Mouse (Mus musculus): ENCODE data around the gene Mdm2. TPM values are rescaled to one million over a fixed set of nuclear protein-coding genes. Genes with fewer than 3 reads are reported as not detected.
A peak's percentile ranks its signal among the peaks of the same experiment; 100 is the strongest.

Gene Mdm2
- polyA plus RNA-seq, 1 experiment, result 41.8 TPM

DNA sequence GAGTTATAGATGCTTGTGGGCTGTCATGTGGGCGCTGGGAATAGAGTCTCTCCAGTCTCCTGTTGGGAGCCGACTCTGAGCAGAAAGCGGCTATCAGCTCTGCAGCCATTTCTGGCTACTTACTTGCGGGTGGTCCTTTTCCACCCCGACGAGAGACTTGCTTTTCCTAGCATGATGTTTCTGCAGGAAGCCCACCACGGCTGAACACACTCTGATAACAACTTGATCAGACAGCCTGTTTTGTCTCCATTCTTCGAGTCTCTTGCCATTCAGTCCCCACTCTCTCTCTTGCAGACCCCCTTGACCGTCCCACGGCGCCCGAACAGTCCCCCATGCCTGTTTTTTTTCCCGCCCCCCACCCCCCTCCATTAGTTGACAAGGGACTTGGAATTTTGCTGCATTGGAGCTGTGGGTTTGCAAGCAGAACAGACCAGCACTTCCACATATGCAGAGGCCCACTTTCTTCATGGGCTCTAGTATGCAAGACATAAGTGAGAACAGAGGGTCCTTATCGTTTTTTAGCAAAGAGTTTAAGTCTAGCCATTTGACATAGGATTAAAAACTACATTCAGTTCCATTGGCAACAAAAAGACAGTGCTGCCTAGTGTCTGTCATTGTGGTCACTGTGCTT is 22.5 kb upstream of the Mdm2 start:
- peaks cover 31% of the 10 kb centered on the region for H3K4me1 ChIP-seq
- peaks cover 17% of the 10 kb centered on the region for H3K36me3 ChIP-seq (replicated peaks; ENCODE audit: low read length)
- TF ChIP-seq FLI1 (IDR thresholded peaks at IDR 0.05; ENCODE audit: low read length) (no peak), GATA1 (IDR thresholded peaks at IDR 0.05; ENCODE audit: borderline replicate concordance, low read length) (no peak)
- H3K9me3 ChIP-seq, result no peaks in the 10 kb centered on the region
- H3K27me3 ChIP-seq (replicated peaks), result peaks cover 5% of the 10 kb centered on the region
- H3K4me3 ChIP-seq (replicated peaks), result no peak overlapping the region

DNA sequence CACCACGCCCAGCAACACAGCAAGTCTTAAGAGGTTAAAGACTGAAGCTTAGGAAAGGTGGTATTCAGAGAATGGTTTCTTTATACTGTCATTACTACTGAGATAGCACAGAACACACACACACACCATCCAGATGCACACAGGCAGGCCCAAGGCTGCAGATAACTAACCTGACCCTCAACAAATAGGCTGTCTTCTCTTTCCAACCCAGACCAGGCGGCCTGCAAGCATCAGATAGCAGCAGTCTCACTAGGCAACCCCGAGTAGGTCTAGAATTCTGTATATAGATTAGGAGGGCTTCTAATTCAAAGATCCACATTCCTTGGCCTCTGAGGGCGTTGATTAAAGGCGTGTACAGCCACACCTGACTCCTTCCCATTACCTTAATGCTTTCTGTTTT is 21.6 kb upstream of the Mdm2 start:
- Histone ChIP-seq H3K4me1 (peaks cover 31% of the 10 kb centered on the region), H3K36me3 (replicated peaks; ENCODE audit: low read length) (peaks cover 12% of the 10 kb centered on the region), H3K27me3 (replicated peaks) (peaks cover 5% of the 10 kb centered on the region), H3K9me3 (no peaks in the 10 kb centered on the region), H3K4me3 (replicated peaks) (no peak overlapping the region)
- no peak for TF ChIP-seq FLI1 (IDR thresholded peaks at IDR 0.05; ENCODE audit: low read length)
- no peak for TF ChIP-seq GATA1 (IDR thresholded peaks at IDR 0.05; ENCODE audit: borderline replicate concordance, low read length)

DNA sequence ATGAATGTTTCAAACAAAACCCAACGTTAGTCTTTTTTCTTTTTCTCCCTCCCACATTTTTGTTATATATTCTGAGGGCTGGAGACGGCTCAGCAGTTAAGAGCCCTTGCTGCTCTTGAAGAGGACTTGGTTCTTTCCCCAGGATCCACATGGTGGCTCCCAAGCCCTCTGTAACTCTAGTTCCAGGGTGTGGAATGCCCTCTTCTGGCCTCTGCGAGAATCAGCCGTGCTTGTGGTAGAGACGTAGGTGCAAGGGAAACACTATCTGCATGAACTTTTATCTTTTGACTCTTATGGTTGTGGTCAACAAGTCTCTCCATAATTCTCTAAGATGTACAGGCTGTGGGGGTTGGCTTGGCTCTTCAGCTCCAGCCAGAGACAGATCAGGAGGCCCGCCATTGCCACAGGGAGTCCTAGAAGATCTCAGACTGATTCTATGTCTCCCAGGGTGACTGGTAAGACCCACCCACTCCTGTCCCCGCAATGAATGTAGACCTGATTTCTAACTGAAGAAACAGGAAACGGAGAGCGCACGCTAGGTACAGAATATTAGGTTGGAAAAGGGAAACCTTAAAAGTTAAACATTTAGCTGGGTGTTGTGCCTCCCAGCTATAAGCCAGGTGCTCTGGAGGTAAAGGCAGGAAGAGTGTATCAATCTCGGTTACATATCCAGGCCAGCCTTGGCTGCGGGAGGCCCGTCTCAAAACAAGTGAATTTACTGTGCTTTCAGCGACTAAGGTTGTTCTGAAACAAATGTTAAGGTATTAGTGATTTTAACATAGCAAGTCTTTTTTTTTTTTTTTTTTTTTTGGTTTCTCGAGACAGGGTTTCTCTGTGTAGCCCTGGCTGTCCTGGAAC is 20.9 kb upstream of the Mdm2 start:
- Histone ChIP-seq H3K9me3 (no peaks in the 10 kb centered on the region), H3K36me3 (replicated peaks; ENCODE audit: low read length) (peaks cover 5% of the 10 kb centered on the region), H3K4me3 (replicated peaks) (peak overlapping the region; percentile 62), H3K27me3 (replicated peaks) (peaks cover 5% of the 10 kb centered on the region), H3K4me1 (peaks cover 31% of the 10 kb centered on the region)
- TF ChIP-seq FLI1 (IDR thresholded peaks at IDR 0.05; ENCODE audit: low read length), result no peak
- no peak for TF ChIP-seq GATA1 (IDR thresholded peaks at IDR 0.05; ENCODE audit: borderline replicate concordance, low read length)

DNA sequence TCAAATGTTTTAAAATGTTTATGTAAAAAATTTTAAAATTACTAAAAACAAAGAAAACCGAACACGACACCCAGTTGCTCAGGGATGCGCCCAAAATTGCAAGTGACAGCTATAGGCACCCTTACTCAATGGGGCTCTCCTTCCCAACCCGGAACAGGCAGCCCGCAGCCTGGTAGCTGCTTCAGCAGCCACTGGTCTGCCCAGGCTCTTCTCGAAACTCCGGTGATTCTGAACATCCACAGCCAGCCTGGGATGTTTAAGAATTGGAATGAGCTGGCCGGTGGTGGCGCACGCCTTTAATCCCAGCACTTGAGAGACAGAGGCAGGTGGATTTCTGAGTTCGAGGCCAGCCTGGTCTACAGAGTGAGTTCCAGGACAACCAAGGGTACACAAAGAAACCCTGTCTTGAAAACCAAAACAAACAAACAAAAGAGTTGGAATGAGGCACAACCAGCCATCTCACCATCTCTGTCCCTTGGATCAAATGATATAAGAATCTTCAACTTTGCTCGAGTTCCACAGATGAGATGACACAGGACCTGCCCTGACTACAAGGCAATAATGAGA is 20.2 kb upstream of the Mdm2 start:
- no peaks in the 10 kb centered on the region for H3K9me3 ChIP-seq
- TF ChIP-seq FLI1 (IDR thresholded peaks at IDR 0.05; ENCODE audit: low read length) (no peak), GATA1 (IDR thresholded peaks at IDR 0.05; ENCODE audit: borderline replicate concordance, low read length) (no peak)
- peaks cover 5% of the 10 kb centered on the region for H3K27me3 ChIP-seq (replicated peaks)
- H3K4me3 ChIP-seq (replicated peaks), result no peak overlapping the region
- H3K4me1 ChIP-seq, result peaks cover 31% of the 10 kb centered on the region
- H3K36me3 ChIP-seq (replicated peaks; ENCODE audit: low read length), result no peaks in the 10 kb centered on the region

DNA sequence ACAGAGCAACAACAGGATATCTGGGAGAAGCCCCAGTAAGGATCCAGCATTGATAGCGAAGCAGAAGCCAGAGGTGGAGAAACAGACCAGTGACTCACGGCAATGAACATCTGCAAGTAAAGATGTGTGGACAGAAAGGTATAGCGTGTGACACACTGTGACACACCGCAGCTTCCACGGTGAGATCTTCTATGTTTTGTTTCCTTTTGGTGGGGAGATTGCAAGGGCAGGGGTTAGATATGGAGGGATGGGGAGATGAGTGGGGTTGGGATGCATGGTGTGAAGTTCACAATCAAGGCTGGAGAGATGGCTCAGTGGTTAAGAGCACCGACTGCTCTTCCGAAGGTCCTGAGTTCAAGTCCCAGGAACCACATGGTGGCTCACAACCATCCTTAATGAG is 19.6 kb upstream of the Mdm2 start:
- Histone ChIP-seq H3K4me1 (peaks cover 31% of the 10 kb centered on the region), H3K27me3 (replicated peaks) (peaks cover 5% of the 10 kb centered on the region), H3K4me3 (replicated peaks) (no peak overlapping the region), H3K36me3 (replicated peaks; ENCODE audit: low read length) (no peaks in the 10 kb centered on the region), H3K9me3 (no peaks in the 10 kb centered on the region)
- TF ChIP-seq FLI1 (IDR thresholded peaks at IDR 0.05; ENCODE audit: low read length), result no peak
- TF ChIP-seq GATA1 (IDR thresholded peaks at IDR 0.05; ENCODE audit: borderline replicate concordance, low read length), result no peak

DNA sequence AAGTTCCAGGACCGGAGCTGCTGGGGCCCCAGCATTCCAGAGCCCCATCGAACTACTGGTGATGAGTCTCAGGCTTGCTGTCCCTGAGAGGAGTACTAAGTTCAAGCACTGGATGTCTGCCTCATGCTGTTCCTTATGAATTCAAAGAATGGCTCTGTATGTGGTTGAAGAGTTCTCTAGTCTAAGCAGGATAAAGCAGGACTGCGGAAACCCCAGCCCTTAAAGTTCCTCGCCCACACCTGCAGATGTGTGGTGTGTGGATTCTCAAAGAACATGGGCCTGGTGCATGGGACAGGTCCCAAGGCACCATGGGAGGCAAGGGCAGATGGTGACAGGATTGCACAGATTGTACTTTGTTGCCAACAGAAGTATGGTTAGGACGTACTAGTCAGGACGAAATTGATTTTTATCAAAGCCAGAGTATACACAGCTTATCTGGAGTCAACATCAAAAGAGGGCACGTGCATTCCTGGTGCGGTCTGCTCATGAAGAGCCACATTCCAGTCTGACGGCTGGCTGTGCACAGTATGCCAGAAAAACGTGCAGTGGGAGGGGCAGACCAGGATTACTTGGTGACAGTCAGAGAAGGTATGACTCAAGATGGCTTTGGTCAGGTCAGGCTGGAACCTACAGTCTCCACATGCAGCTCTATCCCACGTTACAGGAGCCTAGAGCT is 18.7 kb upstream of the Mdm2 start:
- no peak for TF ChIP-seq FLI1 (IDR thresholded peaks at IDR 0.05; ENCODE audit: low read length)
- TF ChIP-seq GATA1 (IDR thresholded peaks at IDR 0.05; ENCODE audit: borderline replicate concordance, low read length), result no peak

DNA sequence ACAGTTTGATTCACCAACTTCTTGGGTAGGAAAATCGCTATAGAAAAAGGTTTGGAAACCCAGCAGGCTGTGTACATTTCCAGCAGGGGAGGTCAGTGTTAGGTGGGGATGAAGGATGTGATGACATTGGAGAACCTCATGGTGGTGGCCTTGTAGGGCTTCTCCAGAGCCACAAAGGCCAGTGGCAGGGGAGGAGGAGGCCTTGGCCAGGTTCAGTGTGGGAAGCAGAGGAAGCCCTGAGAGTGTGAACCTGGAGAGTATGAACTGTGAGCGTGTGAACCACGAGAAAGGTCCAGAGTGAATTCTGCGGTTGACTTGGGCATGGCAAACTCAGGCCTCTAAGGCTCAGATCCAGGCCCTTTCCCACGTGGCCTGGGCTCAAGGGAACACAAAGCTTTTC is 18.0 kb upstream of the Mdm2 start:
- Histone ChIP-seq H3K27me3 (replicated peaks) (peaks cover 5% of the 10 kb centered on the region), H3K4me1 (peaks cover 36% of the 10 kb centered on the region), H3K4me3 (replicated peaks) (no peak overlapping the region), H3K36me3 (replicated peaks; ENCODE audit: low read length) (no peaks in the 10 kb centered on the region), H3K9me3 (no peaks in the 10 kb centered on the region)
- no peak for TF ChIP-seq GATA1 (IDR thresholded peaks at IDR 0.05; ENCODE audit: borderline replicate concordance, low read length)

More for the DNA sequence above, 18.7 kb upstream of the Mdm2 start:
- H3K27me3 ChIP-seq (replicated peaks), result peaks cover 5% of the 10 kb centered on the region
- no peaks in the 10 kb centered on the region for H3K9me3 ChIP-seq
- no peaks in the 10 kb centered on the region for H3K36me3 ChIP-seq (replicated peaks; ENCODE audit: low read length)
- no peak overlapping the region for H3K4me3 ChIP-seq (replicated peaks)
- peaks cover 33% of the 10 kb centered on the region for H3K4me1 ChIP-seq

DNA sequence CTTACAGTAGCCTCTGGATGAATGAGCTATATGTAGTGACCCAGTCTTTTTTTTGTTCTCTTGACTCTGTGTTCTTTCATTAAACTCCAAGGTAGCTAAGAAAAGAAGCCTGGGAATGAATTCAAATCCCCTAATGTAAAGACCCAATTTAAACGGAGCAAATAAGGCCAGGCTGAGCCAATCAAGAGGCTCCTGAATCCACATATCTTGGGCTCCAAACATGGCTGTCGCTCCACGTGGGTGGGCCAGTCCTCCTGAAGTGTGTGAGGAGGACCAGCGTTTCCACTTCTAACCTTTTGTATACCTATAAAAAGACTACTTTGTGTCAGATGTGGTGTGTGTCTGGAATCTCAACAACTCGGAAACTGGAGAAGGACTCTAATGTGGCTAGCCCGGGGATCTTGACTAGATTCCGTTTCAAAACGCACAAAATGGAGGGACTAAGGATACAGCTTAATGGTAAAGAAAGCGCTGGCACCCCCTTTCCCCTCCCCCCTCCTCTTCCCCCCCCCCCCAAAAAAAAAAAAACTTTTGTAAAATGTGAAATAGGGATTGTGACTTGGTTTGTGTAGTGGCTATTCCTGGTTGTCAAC is 17.1 kb upstream of the Mdm2 start:
- no peaks in the 10 kb centered on the region for H3K9me3 ChIP-seq
- H3K27me3 ChIP-seq (replicated peaks), result peaks cover 5% of the 10 kb centered on the region
- TF ChIP-seq GATA1 (IDR thresholded peaks at IDR 0.05; ENCODE audit: borderline replicate concordance, low read length), result no peak
- no peak for TF ChIP-seq FLI1 (IDR thresholded peaks at IDR 0.05; ENCODE audit: low read length)
- no peaks in the 10 kb centered on the region for H3K36me3 ChIP-seq (replicated peaks; ENCODE audit: low read length)
- H3K4me1 ChIP-seq, result peaks cover 28% of the 10 kb centered on the region
- no peak overlapping the region for H3K4me3 ChIP-seq (replicated peaks)

DNA sequence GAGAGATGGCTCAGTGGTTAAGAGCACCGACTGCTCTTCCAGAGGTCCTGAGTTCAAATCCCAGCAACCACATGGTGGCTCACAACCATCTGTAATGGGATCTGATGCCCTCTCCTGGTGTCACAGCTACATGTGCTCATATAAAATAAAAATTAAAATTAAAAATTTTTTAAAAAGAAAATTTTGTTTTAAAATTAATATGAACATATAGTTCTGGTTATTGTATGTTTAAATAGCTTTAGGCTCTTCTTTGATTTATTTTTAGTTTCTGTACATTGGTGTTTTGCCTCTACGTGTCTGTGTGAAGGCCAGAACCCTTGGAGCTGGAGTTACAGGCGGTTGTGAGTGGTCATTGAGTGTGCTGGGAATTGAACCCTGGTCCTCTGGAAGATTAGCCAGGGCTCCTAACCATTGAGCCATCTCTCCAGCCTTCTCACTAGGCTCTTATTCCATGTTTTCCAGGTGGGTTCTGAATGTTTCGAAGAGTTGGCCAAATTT is 16.4 kb upstream of the Mdm2 start:
- Histone ChIP-seq H3K36me3 (replicated peaks; ENCODE audit: low read length) (no peaks in the 10 kb centered on the region), H3K4me1 (peaks cover 25% of the 10 kb centered on the region), H3K9me3 (no peaks in the 10 kb centered on the region), H3K4me3 (replicated peaks) (no peak overlapping the region), H3K27me3 (replicated peaks) (peaks cover 5% of the 10 kb centered on the region)
- TF ChIP-seq GATA1 (IDR thresholded peaks at IDR 0.05; ENCODE audit: borderline replicate concordance, low read length) (no peak), FLI1 (IDR thresholded peaks at IDR 0.05; ENCODE audit: low read length) (no peak)
